Mouse (Mus musculus) heart, embryonic 14.5 days (tissue): Measurements from ENCODE around the gene Il1r2. TPM values are rescaled to one million over a fixed set of nuclear protein-coding genes. Genes with fewer than 3 reads are reported as not detected.

ENCODE experiments used
- ATAC-seq: fragments of 200-750 bp; cut with Nextera tagmentation; 2 replicates; pipeline ENCODE4 v1.8.0; 2017; ENCODE audit warnings: low read depth, moderate TSS enrichment; ENCODE audit not compliant: insufficient number of reproducible peaks, insufficient read depth, low FRiP score
- H3K27ac ChIP-seq, 2 experiments: fragments of 200-500 bp in 1 of 2; fragments of 300-500 bp in 1 of 2; sonication (generic) in 1 of 2; replicated peaks in 1 of 2; 2 replicates each; pipeline ENCODE4 v1.5.1; 2012 to 2014; ENCODE audit warnings: low read depth in 2 of 2, low read length in 2 of 2, control low read depth in 1 of 2, mild to moderate bottlenecking in 1 of 2, mixed read lengths in 1 of 2; ENCODE audit not compliant: control insufficient read depth in 1 of 2, insufficient read depth in 1 of 2
- H3K27me3 ChIP-seq: fragments of 300-500 bp; sonication (generic); 2 replicates; pipeline ENCODE4 v1.6.1; 2014; ENCODE audit warnings: mild to moderate bottlenecking, low read length, control low read depth; ENCODE audit not compliant: control insufficient read depth, insufficient read depth
- H3K36me3 ChIP-seq: fragments of 300-500 bp; sonication (generic); 2 replicates; pipeline ENCODE4 v1.6.1; 2014; ENCODE audit warnings: mild to moderate bottlenecking, control low read depth, low read length, mixed read lengths; ENCODE audit not compliant: control insufficient read depth, insufficient read depth
- H3K4me1 ChIP-seq, 2 experiments: fragments of 200-500 bp in 1 of 2; fragments of 300-500 bp in 1 of 2; sonication (generic) in 1 of 2; 2 replicates each; pipeline ENCODE4 v1.6.1; 2012 to 2014; ENCODE audit warnings: low read length in 2 of 2, control low read depth in 1 of 2, mixed read lengths in 1 of 2; ENCODE audit not compliant: control insufficient read depth in 2 of 2, insufficient read depth in 2 of 2
- H3K4me2 ChIP-seq: fragments of 300-500 bp; sonication (generic); 2 replicates; pipeline ENCODE4 v1.6.1; 2014; ENCODE audit warnings: mild to moderate bottlenecking, low read length
- H3K4me3 ChIP-seq, 2 experiments: fragments of 200-500 bp in 1 of 2; fragments of 300-500 bp in 1 of 2; sonication (generic) in 1 of 2; 2 replicates each; pipeline ENCODE4 v1.5.1; 2012 to 2014; ENCODE audit warnings: low read length in 2 of 2, mild to moderate bottlenecking in 2 of 2, control low read depth in 1 of 2, low read depth in 1 of 2, moderate library complexity in 1 of 2; ENCODE audit not compliant: control insufficient read depth in 1 of 2, insufficient read depth in 1 of 2
- H3K9ac ChIP-seq: fragments of 300-500 bp; sonication (generic); 2 replicates; pipeline ENCODE4 v1.6.1; 2014; ENCODE audit warnings: mild to moderate bottlenecking, low read length
- H3K9me3 ChIP-seq: fragments of 300-500 bp; sonication (generic); 2 replicates; pipeline ENCODE4 v1.6.1; 2016; ENCODE audit warnings: low read length, control low read depth; ENCODE audit not compliant: control insufficient read depth
- WGBS: fragments of 180-500 bp; shearing (Covaris S2); extraction: QIAGEN DNeasy Blood & Tissue Kit; methylation state at CpG from one replicate; pipeline ENCODE4 v1.1.7; 2014; 5-methylcytosine and 5-hydroxymethylcytosine counted together
- polyA plus RNA-seq: library from polyadenylated mRNA; unstranded; fragments of >200 nt; fragmentation: Nextera tagmentation; extraction: Ambion mirVana; gene quantifications from 2 replicates; pipeline ENCODE4 v1.2.1, GENCODE M21; 2014

Il1r2 gene
- polyA plus RNA-seq, 1 experiment from 2014 or later, result 1.1 TPM

- no peaks in the 10 kb centered on the region for H3K36me3 ChIP-seq
- H3K4me2 ChIP-seq, result no peak overlapping the region
- no peaks in the 10 kb centered on the region for H3K9me3 ChIP-seq
- H3K4me1 ChIP-seq, result no peaks in the 10 kb centered on the region; a peak in 1 of 4 replicates
- H3K27me3 ChIP-seq, result no peaks in the 10 kb centered on the region
- no peak overlapping the region for H3K4me3 ChIP-seq
- no peak overlapping the region for H3K9ac ChIP-seq
- no peak for ATAC-seq
- WGBS, result 64% methylated on average over 8 of the region's 8 CpGs
- no peak overlapping the region for H3K27ac ChIP-seq
Observed at GRCm38 (mm10) chr1:40052156-40052555, 21.7 kb upstream of the Il1r2 start.

GRCm38 (mm10) chr1:40053071-40053470 lies 20.8 kb upstream of the Il1r2 start:
- Histone ChIP-seq H3K4me2 (no peak overlapping the region), H3K27me3 (no peaks in the 10 kb centered on the region), H3K4me3 (no peak overlapping the region), H3K9ac (no peak overlapping the region), H3K4me1 (peaks cover 0 to 3% of the 10 kb centered on the region in 2 experiments; a peak in 1 of 4 replicates), H3K27ac (no peak overlapping the region), H3K36me3 (no peaks in the 10 kb centered on the region), H3K9me3 (no peaks in the 10 kb centered on the region)
- no peak for ATAC-seq
- 79% methylated on average over 5 of the region's 5 CpGs for WGBS

- Histone ChIP-seq H3K27me3 (no peaks in the 10 kb centered on the region), H3K27ac (no peak overlapping the region), H3K4me1 (peaks cover 0 to 3% of the 10 kb centered on the region in 2 experiments; a peak in 1 of 4 replicates), H3K36me3 (no peaks in the 10 kb centered on the region), H3K9me3 (no peaks in the 10 kb centered on the region), H3K9ac (no peak overlapping the region), H3K4me2 (no peak overlapping the region), H3K4me3 (no peak overlapping the region)
- no peak for ATAC-seq
- 77% methylated on average over 7 of the region's 7 CpGs for WGBS
Observed at GRCm38 (mm10) chr1:40055051-40055450, 18.8 kb upstream of the Il1r2 start.

- no peaks in the 10 kb centered on the region for H3K27me3 ChIP-seq
- 79% methylated on average over 5 of the region's 5 CpGs for WGBS
- H3K27ac ChIP-seq, result no peak overlapping the region
- H3K4me2 ChIP-seq, result no peak overlapping the region
- no peak for ATAC-seq
- no peaks in the 10 kb centered on the region for H3K36me3 ChIP-seq
- H3K4me3 ChIP-seq, result no peak overlapping the region
- H3K4me1 ChIP-seq, result peaks cover 0 to 3% of the 10 kb centered on the region in 2 experiments; a peak in 1 of 4 replicates
- H3K9me3 ChIP-seq, result no peaks in the 10 kb centered on the region
- H3K9ac ChIP-seq, result no peak overlapping the region
Observed at GRCm38 (mm10) chr1:40055963-40056362, 17.9 kb upstream of the Il1r2 start.

GRCm38 (mm10) chr1:40057351-40057750 lies 16.5 kb upstream of the Il1r2 start:
- 55% methylated on average over 5 of the region's 5 CpGs for WGBS
- H3K4me1 ChIP-seq, result peaks cover 0 to 3% of the 10 kb centered on the region in 2 experiments; a peak in 1 of 4 replicates
- H3K4me3 ChIP-seq, result no peak overlapping the region
- ATAC-seq, result no peak
- no peak overlapping the region for H3K4me2 ChIP-seq
- H3K9me3 ChIP-seq, result no peaks in the 10 kb centered on the region
- H3K27ac ChIP-seq, result no peak overlapping the region
- no peak overlapping the region for H3K9ac ChIP-seq
- no peaks in the 10 kb centered on the region for H3K36me3 ChIP-seq
- H3K27me3 ChIP-seq, result no peaks in the 10 kb centered on the region

GRCm38 (mm10) chr1:40058013-40058412 lies 15.9 kb upstream of the Il1r2 start:
- WGBS, result 65% methylated on average over 11 of the region's 11 CpGs
- Histone ChIP-seq H3K9ac (no peak overlapping the region), H3K27ac (no peak overlapping the region), H3K27me3 (no peaks in the 10 kb centered on the region), H3K36me3 (no peaks in the 10 kb centered on the region), H3K4me1 (peaks cover 0 to 3% of the 10 kb centered on the region in 2 experiments; a peak in 1 of 4 replicates), H3K9me3 (no peaks in the 10 kb centered on the region), H3K4me2 (no peak overlapping the region), H3K4me3 (no peak overlapping the region)
- no peak for ATAC-seq

- Histone ChIP-seq H3K4me2 (no peak overlapping the region), H3K9ac (no peak overlapping the region), H3K4me1 (peaks cover 0 to 3% of the 10 kb centered on the region in 2 experiments; a peak in 1 of 4 replicates), H3K4me3 (no peak overlapping the region), H3K9me3 (no peaks in the 10 kb centered on the region), H3K27me3 (no peaks in the 10 kb centered on the region), H3K27ac (no peak overlapping the region), H3K36me3 (no peaks in the 10 kb centered on the region)
- 66% methylated on average over 4 of the region's 4 CpGs for WGBS
- ATAC-seq, result no peak
Observed at GRCm38 (mm10) chr1:40059122-40059774, 14.6 kb upstream of the Il1r2 start.

- WGBS, result 83% methylated on average over 9 of the region's 9 CpGs
- ATAC-seq, result no peak
- Histone ChIP-seq H3K36me3 (no peaks in the 10 kb centered on the region), H3K9ac (no peak overlapping the region), H3K9me3 (no peaks in the 10 kb centered on the region), H3K4me3 (no peak overlapping the region), H3K27me3 (no peaks in the 10 kb centered on the region), H3K4me2 (no peak overlapping the region), H3K27ac (no peak overlapping the region), H3K4me1 (peaks cover 0 to 3% of the 10 kb centered on the region in 2 experiments; a peak in 1 of 4 replicates)
Observed at GRCm38 (mm10) chr1:40061359-40061758, 12.5 kb upstream of the Il1r2 start.
